Mouse (Mus musculus): ENCODE measurements around the gene Gusb.

GRCm38 (mm10) chr5:130031410-130032390, 28.9 kb upstream of the Gusb start:
- TF ChIP-seq CTCF (IDR thresholded peaks at IDR 0.05; ENCODE audit: borderline replicate concordance, extremely low read depth, insufficient read depth, insufficient read length) (no peak), POLR2A (IDR thresholded peaks at IDR 0.05; ENCODE audit: borderline replicate concordance, extremely low read depth, insufficient read depth, insufficient read length, poor library complexity, severe bottlenecking) (no peak)
